Mouse (Mus musculus): ENCODE measurements around the gene Notch2.

Notch2 gene

GRCm38 (mm10) chr3:98074622-98075231 lies 61.4 kb downstream of the Notch2 start:
- no peak for DNase-seq (ENCODE audit: low spot score)

DNA sequence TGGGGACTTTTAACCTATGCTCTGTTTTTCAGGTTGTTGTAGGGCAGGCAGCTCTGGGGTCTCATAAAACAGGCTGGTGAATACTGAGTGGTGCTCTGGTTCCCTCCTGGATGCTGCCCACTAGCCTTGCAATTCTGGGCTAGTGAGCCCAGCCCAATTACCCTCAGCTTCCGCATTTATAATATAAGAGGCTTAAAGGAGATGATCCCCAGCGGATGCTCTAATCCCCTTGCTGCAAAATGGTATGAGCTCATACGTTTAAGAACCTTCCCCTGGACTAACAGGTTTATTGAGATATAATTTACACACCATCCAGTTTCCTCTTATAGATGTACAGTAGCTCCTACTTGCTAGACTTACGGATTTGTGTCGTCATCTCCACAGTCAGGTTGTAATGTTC lies 64.5 kb downstream of the Notch2 start:
- no peak for DNase-seq (ENCODE audit: low spot score)

DNA sequence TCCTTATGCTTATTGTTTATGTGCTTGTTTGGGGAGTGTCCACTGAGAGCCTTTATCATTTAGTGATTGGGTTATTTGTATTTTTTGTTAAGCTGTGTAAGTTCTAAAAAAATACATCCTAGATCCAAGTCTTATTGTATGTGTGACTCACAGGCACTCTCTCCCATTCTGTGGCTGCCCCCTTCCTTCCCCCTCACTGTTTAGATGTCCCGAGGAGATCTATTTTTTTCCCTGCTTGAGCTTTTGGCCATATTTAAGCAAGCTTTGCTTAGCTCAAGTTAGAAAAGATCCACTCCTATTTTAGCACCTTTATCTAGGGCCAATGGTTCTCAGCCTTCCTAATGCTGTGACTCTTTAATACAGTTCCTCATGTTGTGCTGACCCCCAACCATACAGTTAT lies 65.5 kb downstream of the Notch2 start:
- DNase-seq (ENCODE audit: low spot score): no peak

DNA sequence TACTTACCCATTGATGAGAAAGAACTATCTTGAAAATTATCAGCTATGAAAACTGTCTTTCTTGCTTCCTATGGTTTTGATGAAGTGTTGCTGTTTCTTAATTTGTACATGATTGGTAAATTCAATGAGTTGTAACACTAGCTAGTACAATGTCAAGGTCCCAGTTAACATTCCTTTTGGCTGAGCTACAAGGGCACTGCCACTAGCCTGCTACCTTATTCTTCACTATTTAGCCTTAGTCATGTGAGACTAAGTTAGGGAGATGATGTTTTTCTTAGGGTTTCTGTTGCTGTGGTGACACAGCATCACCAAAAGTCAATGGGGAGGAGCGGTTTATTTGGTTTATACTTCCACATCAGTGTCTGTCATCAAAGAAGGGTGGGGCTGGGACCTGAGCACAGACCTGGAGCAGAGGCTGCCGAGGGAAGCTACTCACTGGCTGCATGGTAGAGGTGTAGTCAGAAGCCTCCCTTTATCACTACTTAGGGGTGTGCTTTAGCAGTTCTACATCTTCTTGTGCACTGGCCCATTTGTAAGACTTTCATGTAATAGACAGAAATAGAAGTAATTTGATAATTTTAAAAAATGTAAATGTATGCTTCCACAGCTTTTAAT lies 66.4 kb downstream of the Notch2 start:
- no peak for DNase-seq (ENCODE audit: low spot score)

- DNase-seq (ENCODE audit: low spot score): no peak
These were observed 67.3 kb downstream of the Notch2 start for GRCm38 (mm10) chr3:98080630-98081029.

DNA sequence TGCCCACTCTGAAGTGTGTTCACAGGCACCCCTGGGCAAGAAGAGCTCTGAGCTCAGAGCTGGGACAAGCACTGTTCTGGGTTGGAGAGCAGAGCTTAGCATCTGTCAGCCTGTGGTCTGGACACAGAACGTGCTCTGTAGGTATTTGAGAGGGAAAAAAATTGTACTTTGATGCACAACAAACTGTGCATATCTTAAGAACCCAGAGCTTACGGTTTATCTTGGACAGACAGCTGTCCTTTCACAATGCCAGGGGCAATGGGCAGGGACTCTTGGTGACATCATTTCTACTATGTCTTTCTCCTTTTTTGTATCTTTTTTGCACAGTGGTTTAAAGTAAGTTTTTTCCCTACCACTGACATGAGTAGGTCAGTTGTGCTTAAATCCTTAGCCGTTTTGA lies 68.9 kb downstream of the Notch2 start:
- no peak for DNase-seq (ENCODE audit: low spot score)

GRCm38 (mm10) chr3:98082972-98083371 lies 69.6 kb downstream of the Notch2 start:
- DNase-seq (ENCODE audit: low spot score): no peak

DNA sequence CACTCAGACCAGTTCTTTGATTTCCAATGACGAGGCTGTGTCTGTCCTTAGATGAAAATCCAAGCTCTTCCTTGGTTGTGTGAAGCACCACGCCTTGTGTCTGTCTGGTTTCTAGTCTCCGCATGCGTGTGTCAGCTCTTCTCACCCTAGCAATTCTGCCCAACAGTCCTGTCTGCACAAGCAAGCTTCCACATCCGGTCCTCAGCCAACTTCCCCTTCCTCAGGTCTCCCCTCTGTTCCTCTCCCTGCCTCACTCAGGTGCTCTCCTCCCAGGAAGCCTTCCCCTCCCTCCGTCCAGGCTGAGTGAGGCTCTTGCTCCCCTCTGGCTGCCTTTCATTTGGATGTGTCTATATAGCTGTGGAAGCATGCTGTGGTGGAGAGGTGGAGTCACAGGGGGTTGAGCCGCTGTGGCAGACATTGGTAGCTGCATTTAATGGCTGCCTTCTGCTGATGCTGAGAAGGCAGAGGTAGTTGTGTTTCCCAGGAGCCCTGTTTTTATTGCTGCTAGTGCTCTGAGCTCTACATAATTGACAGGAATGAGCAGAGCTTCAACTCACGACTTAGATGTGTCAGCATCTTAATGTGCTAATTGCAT lies 70.8 kb downstream of the Notch2 start:
- no peak for DNase-seq (ENCODE audit: low spot score)

DNA sequence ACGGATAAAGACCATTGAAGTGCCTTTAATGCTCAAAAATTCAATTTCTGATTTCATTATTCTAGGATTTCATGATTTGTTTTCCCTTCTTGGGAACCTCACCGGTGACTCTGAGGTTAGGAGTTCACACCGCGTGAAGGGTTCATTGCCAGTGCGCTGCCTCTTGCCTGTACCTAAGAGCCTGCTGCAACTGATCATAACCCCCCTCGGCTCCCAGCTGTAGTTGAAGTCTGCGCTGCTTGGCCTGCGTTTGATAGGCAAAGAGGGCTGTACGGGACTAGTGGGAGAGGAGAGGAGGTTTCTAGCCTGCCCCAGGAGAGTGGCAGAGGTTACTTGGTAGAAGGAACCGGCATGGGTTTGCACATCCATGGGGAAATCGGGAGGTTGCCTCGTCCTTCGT lies 71.5 kb downstream of the Notch2 start:
- no peak for DNase-seq (ENCODE audit: low spot score)

GRCm38 (mm10) chr3:98085812-98086268 lies 72.5 kb downstream of the Notch2 start:
- peak; percentile 38 for DNase-seq (ENCODE audit: low spot score)

GRCm38 (mm10) chr3:98086441-98086840 lies 73.1 kb downstream of the Notch2 start:
- DNase-seq (ENCODE audit: low spot score): no peak

GRCm38 (mm10) chr3:98086860-98087259 lies 73.5 kb downstream of the Notch2 start:
- DNase-seq (ENCODE audit: low spot score): no peak

DNA sequence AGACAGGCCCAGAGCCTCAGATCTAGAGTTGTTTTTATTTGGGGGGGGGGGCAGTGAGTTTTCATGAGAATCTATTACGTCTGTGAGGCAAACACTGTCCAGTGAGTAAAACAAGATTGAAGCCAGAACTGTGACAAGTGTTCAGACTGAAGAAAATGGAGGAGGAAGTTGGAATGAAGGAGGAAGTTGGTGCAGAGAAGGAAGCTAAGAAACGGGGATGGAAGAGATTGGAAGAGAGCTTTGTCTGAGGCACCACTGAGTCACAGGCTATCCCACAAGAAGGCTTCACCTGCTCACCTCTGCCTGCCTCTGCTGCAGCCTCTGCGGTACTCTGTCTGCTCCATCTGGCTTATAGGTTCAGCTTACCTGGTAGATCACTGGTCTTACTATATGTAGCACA lies 74.2 kb downstream of the Notch2 start:
- DNase-seq (ENCODE audit: low spot score): no peak

DNA sequence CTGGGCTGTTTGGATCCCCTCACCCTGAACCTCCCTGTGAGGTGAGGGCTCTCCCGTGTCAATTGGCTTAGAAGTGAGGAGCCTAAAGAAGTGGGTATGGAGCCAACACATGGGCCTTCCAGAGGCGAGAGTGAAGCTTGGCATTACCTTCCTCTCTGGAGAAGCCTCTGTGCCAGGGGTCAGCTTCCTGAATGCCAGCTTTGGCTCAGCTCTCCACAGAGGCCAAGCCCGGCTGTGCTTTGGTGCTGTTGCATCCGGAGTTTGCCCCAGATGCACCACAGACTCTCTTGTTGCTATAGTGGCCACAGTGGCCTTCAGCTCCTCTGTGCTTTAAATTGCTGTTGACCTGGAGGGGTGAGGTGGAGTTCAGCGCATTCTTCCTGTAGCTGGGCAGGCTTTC lies 76.4 kb downstream of the Notch2 start:
- no peak for DNase-seq (ENCODE audit: low spot score)

DNA sequence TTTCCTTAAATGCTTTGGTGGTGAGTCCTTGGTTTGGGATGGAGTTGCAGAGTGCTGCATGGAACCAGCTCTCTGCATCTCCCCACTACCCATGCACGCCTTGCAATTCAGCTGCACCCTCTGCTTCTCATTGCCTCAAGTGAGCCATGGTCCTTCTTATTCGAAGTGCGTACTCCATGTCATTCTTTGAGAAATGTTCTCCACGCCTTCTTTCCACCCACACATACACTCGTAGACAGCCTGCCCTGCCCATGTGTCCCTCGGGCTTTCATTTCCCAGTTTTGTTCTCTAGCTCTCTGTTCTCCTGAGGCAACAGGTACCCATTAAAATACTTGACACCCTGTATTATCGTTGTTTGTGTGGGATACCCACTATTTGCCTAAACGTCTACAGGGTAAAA lies 76.8 kb downstream of the Notch2 start:
- no peak for DNase-seq (ENCODE audit: low spot score)

DNA sequence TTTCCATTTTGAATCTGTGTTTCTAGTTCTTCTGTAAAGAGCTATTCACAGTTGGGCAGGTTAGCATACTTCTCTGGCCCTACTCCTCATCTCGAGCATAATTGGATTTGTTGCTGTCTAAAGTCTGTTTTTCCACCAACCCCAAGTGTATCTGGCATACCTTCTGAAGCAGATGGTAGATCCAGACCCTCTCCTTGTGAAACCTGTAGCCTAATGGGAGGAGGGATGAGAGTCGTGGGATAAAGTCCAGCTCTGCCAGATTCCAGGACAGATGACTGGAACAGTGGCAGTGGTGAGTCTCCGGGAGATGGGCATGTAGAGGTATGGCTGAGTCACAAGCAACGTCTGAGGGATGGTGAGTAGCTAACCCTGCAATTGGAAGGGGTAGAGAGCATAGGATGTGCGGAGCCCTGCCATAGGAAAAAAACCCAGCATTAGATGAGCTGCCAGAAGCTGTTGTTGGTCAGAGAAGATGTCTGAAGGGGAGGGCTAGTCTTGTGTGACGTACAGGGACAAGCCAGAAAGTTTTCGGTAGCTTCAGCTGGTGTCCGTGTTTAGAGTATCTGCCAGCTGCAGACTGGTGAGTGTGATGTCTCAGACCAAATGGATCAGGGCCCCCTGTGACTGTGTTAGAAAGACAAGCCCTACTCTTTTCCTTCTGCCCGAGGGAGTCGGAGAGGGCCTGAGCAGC lies 79.5 kb downstream of the Notch2 start:
- no peak for DNase-seq (ENCODE audit: low spot score)

- no peak for DNase-seq (ENCODE audit: low spot score)
These were observed 80.6 kb downstream of the Notch2 start for GRCm38 (mm10) chr3:98093954-98094353.

- DNase-seq (ENCODE audit: low spot score): no peak
These were observed 81.6 kb downstream of the Notch2 start for GRCm38 (mm10) chr3:98094629-98095583.

DNA sequence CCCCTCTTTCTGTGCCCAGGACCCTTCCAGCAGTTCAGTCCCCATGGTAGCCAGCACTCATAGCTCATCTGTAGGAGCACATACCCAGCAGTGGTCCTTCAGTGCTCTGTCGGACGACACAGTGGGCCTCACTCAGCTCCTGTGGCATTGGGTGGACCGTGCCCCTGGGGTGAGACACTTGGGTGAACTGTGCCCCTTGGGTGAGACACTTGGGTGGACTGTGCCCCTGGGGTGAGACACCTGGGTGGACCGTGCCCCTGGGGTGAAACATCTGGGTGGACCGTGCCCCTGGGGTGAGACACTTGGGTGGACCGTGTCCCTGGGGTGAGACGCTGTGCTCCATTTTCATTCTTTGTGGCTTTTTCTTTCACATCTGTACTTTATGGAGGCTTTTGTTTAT lies 83.7 kb downstream of the Notch2 start:
- DNase-seq (ENCODE audit: low spot score): no peak

- DNase-seq (ENCODE audit: low spot score): peak; percentile 37
These were observed 85.3 kb downstream of the Notch2 start for GRCm38 (mm10) chr3:98098676-98099075.

DNA sequence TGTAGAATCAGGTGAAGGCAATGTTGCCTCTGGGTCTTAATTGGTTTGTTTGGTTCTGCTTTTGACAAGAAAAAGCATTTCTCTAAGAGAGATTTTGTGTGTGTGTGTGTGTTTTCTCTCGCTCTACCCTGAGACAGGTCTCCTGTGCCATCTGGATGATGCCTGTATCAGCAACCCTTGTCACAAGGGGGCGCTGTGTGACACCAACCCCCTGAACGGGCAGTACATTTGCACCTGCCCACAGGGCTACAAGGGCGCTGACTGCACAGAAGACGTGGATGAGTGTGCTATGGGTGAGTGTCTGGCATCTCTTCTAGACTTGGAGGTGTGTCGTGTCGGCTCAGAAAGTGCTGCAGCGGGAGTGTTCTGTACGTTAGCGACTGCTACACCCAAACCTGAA lies 86.0 kb downstream of the Notch2 start:
- DNase-seq (ENCODE audit: low spot score): no peak

DNA sequence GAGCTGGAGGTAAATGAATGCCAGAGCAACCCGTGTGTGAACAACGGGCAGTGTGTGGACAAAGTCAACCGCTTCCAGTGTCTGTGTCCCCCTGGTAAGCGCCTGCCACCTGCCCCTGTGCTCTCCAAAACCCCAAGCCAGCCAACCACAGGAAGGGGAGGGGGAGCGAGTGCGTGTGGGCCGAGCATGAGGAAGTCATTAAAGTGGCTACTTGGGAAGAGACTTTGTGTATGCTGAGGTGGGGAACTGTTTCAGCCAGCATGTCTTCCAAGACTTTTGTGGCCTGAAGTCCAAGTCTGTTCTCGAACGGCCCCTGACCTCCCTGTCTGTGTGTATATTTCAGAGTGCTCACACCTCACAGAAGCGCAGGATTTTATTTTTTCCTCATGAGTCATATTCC lies 88.2 kb downstream of the Notch2 start:
- no peak for DNase-seq (ENCODE audit: low spot score)

Data from ovary, adult 18-20 months (tissue).